Mouse (Mus musculus): ENCODE results near the gene Rhbdd2. TPM values are rescaled to one million over a fixed set of nuclear protein-coding genes. Genes with fewer than 3 reads are reported as not detected.

Gene Rhbdd2
- polyA plus RNA-seq, 1 experiment: 21.0 TPM

- Histone ChIP-seq H3K4me1 (ENCODE audit: control insufficient read depth, insufficient read depth, insufficient read length, low read length) (peaks cover 6% of the 10 kb centered on the region), H3K27ac (replicated peaks; ENCODE audit: low read depth, low read length) (peak overlapping the region; percentile 28), H3K4me3 (ENCODE audit: insufficient read depth, low read depth, low read length) (no peak overlapping the region)
Measured at GRCm38 (mm10) chr5:135639760-135640458, 7.5 kb downstream of the Rhbdd2 start.

GRCm38 (mm10) chr5:135640459-135640789 lies 8.0 kb downstream of the Rhbdd2 start:
- H3K27ac ChIP-seq (replicated peaks; ENCODE audit: low read depth, low read length): no peak overlapping the region
- no peak overlapping the region for H3K4me3 ChIP-seq (ENCODE audit: insufficient read depth, low read depth, low read length)

GRCm38 (mm10) chr5:135641028-135641427 lies 8.6 kb downstream of the Rhbdd2 start:
- H3K4me3 ChIP-seq (ENCODE audit: insufficient read depth, low read depth, low read length): no peak overlapping the region
- H3K4me1 ChIP-seq (ENCODE audit: control insufficient read depth, insufficient read depth, insufficient read length, low read length): peaks cover 8% of the 10 kb centered on the region
- no peak overlapping the region for H3K27ac ChIP-seq (replicated peaks; ENCODE audit: low read depth, low read length)

More at GRCm38 (mm10) chr5:135640459-135640789, 8.0 kb downstream of the Rhbdd2 start:
- peaks cover 6% of the 10 kb centered on the region for H3K4me1 ChIP-seq (ENCODE audit: control insufficient read depth, insufficient read depth, insufficient read length, low read length)

GRCm38 (mm10) chr5:135642686-135643551 lies 10.5 kb downstream of the Rhbdd2 start:
- no peak overlapping the region for H3K4me3 ChIP-seq (ENCODE audit: insufficient read depth, low read depth, low read length)
- H3K4me1 ChIP-seq (ENCODE audit: control insufficient read depth, insufficient read depth, insufficient read length, low read length): peaks cover 8% of the 10 kb centered on the region
- peak overlapping the region; percentile 49; the same call in 1 of the 2 replicates for H3K27ac ChIP-seq (replicated peaks; ENCODE audit: low read depth, low read length)

DNA sequence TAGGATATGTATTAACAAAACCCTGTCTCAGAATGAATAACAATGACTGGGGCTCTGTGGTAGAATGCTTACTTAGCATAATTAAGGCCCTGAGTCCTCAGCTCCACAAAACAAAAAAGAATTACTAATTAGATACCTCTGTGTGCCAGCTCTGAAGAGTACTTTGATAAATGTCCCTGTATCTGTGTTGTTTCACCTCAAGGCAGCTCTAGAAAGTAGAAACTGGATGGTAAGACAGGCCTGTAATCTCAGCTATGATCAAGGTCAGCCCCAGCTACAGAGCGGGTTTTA lies 11.1 kb downstream of the Rhbdd2 start:
- H3K4me3 ChIP-seq (ENCODE audit: insufficient read depth, low read depth, low read length): no peak overlapping the region
- H3K4me1 ChIP-seq (ENCODE audit: control insufficient read depth, insufficient read depth, insufficient read length, low read length): peaks cover 8% of the 10 kb centered on the region
- H3K27ac ChIP-seq (replicated peaks; ENCODE audit: low read depth, low read length): peak overlapping the region; percentile 49

GRCm38 (mm10) chr5:135643869-135644268 lies 11.5 kb downstream of the Rhbdd2 start:
- no peak overlapping the region for H3K4me3 ChIP-seq (ENCODE audit: insufficient read depth, low read depth, low read length)
- H3K27ac ChIP-seq (replicated peaks; ENCODE audit: low read depth, low read length): no peak overlapping the region; the same call in 1 of the 2 replicates
- H3K4me1 ChIP-seq (ENCODE audit: control insufficient read depth, insufficient read depth, insufficient read length, low read length): peaks cover 8% of the 10 kb centered on the region

DNA sequence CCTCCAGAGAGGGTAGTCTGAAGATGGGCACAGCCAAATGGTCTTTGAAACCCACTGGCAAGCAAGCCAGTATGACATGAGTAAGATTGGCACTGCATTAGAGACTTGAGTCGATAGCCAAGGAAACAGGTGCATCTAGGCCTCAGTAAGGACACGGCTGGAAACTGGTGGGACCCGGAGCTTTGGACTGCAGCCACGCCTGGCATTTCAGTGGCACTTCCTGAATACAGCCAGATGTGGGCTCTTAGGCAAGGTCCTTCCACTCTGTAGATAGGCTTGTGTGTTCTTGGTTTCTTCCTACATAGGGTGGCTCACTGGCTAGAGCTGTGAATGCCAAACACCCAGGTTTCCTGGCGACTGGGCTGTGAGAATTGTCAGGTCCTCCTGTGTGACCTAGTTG lies 12.9 kb downstream of the Rhbdd2 start:
- Histone ChIP-seq H3K27ac (replicated peaks; ENCODE audit: low read depth, low read length) (no peak overlapping the region), H3K4me1 (ENCODE audit: control insufficient read depth, insufficient read depth, insufficient read length, low read length) (peaks cover 8% of the 10 kb centered on the region), H3K4me3 (ENCODE audit: insufficient read depth, low read depth, low read length) (no peak overlapping the region)

DNA sequence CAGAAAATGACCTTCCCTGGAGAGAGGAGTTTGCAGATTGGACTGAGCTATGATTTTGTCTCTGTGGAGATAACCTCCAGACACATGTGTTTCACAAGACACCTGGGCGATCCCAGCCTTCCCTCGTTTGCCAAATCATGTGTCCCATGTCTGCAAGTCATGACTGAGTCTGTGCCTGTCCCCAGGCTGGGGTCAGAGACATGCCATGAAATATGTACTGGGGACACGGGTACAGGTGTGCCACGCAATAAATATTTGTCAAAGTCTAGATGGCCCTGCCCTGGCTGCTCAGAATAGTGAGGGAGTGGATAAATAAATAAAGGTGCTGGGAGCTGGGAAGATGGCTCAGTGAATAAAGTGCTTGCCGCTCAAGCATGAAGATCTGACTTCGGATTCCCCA lies 13.6 kb downstream of the Rhbdd2 start:
- Histone ChIP-seq H3K27ac (replicated peaks; ENCODE audit: low read depth, low read length) (no peak overlapping the region), H3K4me1 (ENCODE audit: control insufficient read depth, insufficient read depth, insufficient read length, low read length) (peaks cover 8% of the 10 kb centered on the region), H3K4me3 (ENCODE audit: insufficient read depth, low read depth, low read length) (no peak overlapping the region)

- no peak overlapping the region for H3K27ac ChIP-seq (replicated peaks; ENCODE audit: low read depth, low read length)
- H3K4me3 ChIP-seq (ENCODE audit: insufficient read depth, low read depth, low read length): no peak overlapping the region
- H3K4me1 ChIP-seq (ENCODE audit: control insufficient read depth, insufficient read depth, insufficient read length, low read length): 0 out of 2 replicates have a peak, but pooled peaks cover 2% of the 10 kb centered on the region
Measured at GRCm38 (mm10) chr5:135648461-135649308, 16.3 kb downstream of the Rhbdd2 start.

- Histone ChIP-seq H3K4me3 (ENCODE audit: insufficient read depth, low read depth, low read length) (no peak overlapping the region), H3K4me1 (ENCODE audit: control insufficient read depth, insufficient read depth, insufficient read length, low read length) (0 out of 2 replicates have a peak, but pooled peaks cover 2% of the 10 kb centered on the region), H3K27ac (replicated peaks; ENCODE audit: low read depth, low read length) (no peak overlapping the region)
Measured at GRCm38 (mm10) chr5:135649309-135649633, 16.9 kb downstream of the Rhbdd2 start.

- no peaks in the 10 kb centered on the region for H3K4me1 ChIP-seq (ENCODE audit: control insufficient read depth, insufficient read depth, insufficient read length, low read length)
- no peak overlapping the region for H3K27ac ChIP-seq (replicated peaks; ENCODE audit: low read depth, low read length)
- H3K4me3 ChIP-seq (ENCODE audit: insufficient read depth, low read depth, low read length): no peak overlapping the region
Measured at GRCm38 (mm10) chr5:135651536-135651935, 19.1 kb downstream of the Rhbdd2 start.

DNA sequence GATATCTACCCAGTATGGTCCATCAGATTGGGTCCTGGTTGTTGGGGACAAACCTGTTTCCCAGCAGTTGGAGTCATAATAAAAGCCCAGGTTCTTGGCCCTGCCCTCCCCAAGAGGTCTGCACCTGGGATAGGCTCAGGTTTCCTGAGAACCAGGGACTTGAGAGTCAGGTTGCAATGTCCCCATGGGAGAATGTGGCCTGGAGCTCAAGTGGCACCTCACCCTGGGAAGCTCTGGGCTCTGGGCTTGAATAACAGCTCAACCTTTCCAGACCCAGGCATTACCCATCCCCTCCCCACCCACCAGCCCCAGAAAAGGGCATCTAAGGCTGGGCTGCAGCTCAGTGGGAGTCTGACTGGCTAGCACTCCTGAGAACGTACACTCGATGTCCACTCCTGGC lies 20.8 kb downstream of the Rhbdd2 start:
- H3K27ac ChIP-seq (replicated peaks; ENCODE audit: low read depth, low read length): no peak overlapping the region
- H3K4me3 ChIP-seq (ENCODE audit: insufficient read depth, low read depth, low read length): no peak overlapping the region
- H3K4me1 ChIP-seq (ENCODE audit: control insufficient read depth, insufficient read depth, insufficient read length, low read length): peaks cover 2% of the 10 kb centered on the region; the same call in 1 of the 2 replicates

- Histone ChIP-seq H3K4me1 (ENCODE audit: control insufficient read depth, insufficient read depth, insufficient read length, low read length) (peaks cover 6% of the 10 kb centered on the region), H3K4me3 (ENCODE audit: insufficient read depth, low read depth, low read length) (no peak overlapping the region), H3K27ac (replicated peaks; ENCODE audit: low read depth, low read length) (no peak overlapping the region)
Measured at GRCm38 (mm10) chr5:135656046-135656445, 23.6 kb downstream of the Rhbdd2 start.

DNA sequence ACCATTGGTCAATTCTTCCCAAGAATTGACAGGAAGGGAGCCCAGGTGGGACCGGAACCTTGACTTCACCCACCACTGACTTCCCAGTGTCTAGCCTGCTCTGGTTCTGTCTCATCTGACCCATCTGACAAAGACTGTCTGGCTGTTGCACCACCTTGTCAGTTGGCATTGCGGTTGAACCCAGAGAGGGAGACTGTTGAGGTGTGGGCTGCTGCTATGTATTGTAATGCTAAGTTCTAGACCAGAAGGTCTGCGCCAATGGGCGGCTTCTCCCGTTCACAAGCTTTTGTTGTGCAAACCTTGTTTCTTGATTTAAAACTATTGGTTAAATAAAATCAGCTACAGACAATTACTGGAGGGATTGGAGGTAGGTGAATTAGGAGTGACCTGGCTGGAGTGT lies 24.7 kb downstream of the Rhbdd2 start:
- no peak overlapping the region for H3K4me3 ChIP-seq (ENCODE audit: insufficient read depth, low read depth, low read length)
- peaks cover 6% of the 10 kb centered on the region for H3K4me1 ChIP-seq (ENCODE audit: control insufficient read depth, insufficient read depth, insufficient read length, low read length)
- no peak overlapping the region for H3K27ac ChIP-seq (replicated peaks; ENCODE audit: low read depth, low read length)

DNA sequence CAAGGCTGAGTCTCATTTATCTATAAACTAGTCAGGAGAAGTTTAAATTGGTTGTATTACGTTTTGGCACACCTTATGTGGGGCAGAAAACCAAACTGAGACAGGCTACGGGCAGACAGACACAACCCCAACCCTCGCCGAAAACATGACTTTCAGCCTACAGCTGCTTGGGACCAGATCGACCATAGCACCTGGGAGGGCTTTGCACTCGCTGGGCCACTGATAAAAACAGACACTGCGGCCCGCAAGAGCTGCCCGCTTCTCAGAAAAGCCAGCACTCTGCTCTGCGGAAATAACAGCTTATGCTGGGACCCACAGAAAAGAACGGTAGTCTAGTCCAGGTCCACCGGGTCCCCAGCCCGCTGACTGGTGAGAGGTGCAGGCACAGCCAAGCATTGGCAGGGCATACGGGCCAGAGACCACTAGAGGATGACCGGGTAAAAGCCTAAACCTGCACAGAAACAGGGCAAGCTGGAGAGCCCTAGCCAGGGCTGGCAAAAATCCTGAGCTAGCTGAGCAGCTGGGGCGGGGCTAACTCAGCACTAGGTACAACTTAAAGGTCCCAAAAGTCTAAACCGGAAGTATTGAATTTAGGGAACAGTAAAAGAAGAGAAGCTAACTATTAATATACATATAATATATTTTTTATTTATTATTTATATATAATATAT lies 25.4 kb downstream of the Rhbdd2 start:
- no peak overlapping the region for H3K27ac ChIP-seq (replicated peaks; ENCODE audit: low read depth, low read length)
- peaks cover 6% of the 10 kb centered on the region for H3K4me1 ChIP-seq (ENCODE audit: control insufficient read depth, insufficient read depth, insufficient read length, low read length)
- no peak overlapping the region; the same call in 1 of the 2 replicates for H3K4me3 ChIP-seq (ENCODE audit: insufficient read depth, low read depth, low read length)

All from brown adipose tissue, adult 24 weeks (tissue).